Mouse (Mus musculus): ENCODE results near the gene Ifit2. TPM values are rescaled to one million over a fixed set of nuclear protein-coding genes. Genes with fewer than 3 reads are reported as not detected.
"Not testable (repeated sequence)": the region's sequence is repeated elsewhere in the genome, so short reads cannot be mapped to it uniquely, and the experiment has no call there.

Ifit2 gene
- total RNA-seq, 2 experiments from 2014 or later = 3.5 to 3.6 TPM

DNA sequence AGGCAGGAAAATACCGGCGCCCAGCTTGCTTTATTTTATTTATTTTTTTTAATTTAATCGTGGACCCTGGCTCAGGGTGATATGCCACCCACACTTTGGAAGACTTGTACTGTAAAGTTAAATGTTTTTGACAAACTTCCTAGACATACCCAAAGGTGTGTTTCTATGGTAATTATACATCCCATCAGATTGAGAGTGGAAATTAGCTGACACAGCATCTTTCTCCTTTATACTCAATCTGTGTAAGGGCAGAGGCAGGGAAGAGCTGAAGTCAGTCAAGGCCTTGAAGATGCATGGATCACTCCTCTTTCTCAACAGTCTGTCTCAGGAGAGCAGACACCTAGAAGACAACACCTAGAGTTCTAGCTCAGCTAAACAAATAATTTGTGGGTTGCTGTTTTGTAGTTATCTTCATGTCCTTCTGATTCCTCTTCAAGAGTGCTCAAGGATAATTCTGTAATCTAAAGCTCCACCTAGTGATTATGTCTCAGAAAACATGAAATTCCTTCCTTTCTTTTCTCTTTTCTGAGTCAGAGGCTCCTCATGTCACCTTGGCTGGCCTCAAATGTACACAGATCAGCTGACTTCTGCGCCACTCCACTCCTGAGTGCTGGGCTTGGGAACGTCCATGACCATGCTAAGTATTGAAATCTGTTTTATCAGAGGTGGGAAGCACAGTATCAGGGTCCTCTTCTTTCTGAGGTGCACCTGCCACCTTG, 35.4 kb downstream of the Ifit2 start:
- DNase-seq (ENCODE audit: low spot score); intact Hi-C loops (cut with DNase I): not testable (repeated sequence)

- DNase-seq (ENCODE audit: low spot score) = not testable (repeated sequence)
- intact Hi-C loops (cut with DNase I) = loop anchor here (2.0 kb wide), 1 partner anchor 17 kb away; no protein-coding TSS in a partner anchor
Measured at GRCm38 (mm10) chr19:34587898-34588692, 37.6 kb downstream of the Ifit2 start.

- intact Hi-C loops (cut with DNase I) = loop anchor here (2.0 kb wide), 1 partner anchor 16 kb away; no protein-coding TSS in a partner anchor
- DNase-seq (ENCODE audit: low spot score) = no peak
Measured at GRCm38 (mm10) chr19:34588959-34589358, 38.5 kb downstream of the Ifit2 start.

GRCm38 (mm10) chr19:34593456-34593855, 43.0 kb downstream of the Ifit2 start:
- DNase-seq (ENCODE audit: low spot score) = no peak
- intact Hi-C loops (cut with DNase I) = no loop called here

GRCm38 (mm10) chr19:34594523-34594922, 44.0 kb downstream of the Ifit2 start:
- DNase-seq (ENCODE audit: low spot score); intact Hi-C loops (cut with DNase I): not testable (repeated sequence)

GRCm38 (mm10) chr19:34596811-34597210, 46.3 kb downstream of the Ifit2 start:
- no peak for DNase-seq (ENCODE audit: low spot score)
- intact Hi-C loops (cut with DNase I) = no loop called here

GRCm38 (mm10) chr19:34598341-34598740, 47.8 kb downstream of the Ifit2 start:
- DNase-seq (ENCODE audit: low spot score) = no peak
- intact Hi-C loops (cut with DNase I) = no loop called here

DNA sequence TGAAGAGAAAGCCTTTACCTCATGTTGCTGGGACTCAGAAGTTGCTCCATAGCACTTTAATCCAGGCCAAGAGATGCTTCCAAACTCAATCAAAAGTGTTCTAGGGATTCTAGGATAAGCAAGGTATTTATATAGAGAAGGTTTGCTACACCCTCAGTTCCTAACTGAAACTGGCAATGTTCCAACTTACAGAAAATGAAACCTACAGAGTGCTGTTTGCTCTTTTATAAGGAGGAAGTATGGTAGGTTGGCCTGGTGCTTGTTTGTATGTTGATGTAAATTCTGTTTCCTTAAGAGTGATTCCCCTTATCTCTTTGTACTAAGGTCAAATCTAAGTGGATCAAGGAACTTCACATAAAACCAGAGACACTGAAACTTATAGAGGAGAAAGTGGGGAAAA, 48.8 kb downstream of the Ifit2 start:
- intact Hi-C loops (cut with DNase I); DNase-seq (ENCODE audit: low spot score): not testable (repeated sequence)

DNA sequence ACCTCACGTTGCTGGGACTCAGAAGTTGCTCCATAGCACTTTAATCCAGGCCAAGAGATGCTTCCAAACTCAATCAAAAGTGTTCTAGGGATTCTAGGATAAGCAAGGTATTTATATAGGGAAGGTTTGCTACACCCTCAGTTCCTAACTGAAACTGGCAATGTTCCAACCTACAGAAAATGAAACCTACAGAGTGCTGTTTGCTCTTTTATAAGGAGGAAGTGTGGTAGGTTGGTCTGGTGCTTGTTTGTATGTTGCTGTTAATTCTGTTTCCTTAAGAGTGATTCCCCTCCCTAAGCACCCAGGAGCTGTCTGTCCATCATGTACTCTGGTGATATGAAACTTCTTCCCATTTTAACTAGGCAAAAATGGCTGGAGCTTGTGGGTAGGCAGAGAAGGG, 51.4 kb downstream of the Ifit2 start, which contains the start of gene Ifit1bl1:
Gene Ifit1bl1 (minus strand): TSS at position 69 of the 400 bp plus-strand sequence.
- DNase-seq (ENCODE audit: low spot score); intact Hi-C loops (cut with DNase I): not testable (repeated sequence)

DNA sequence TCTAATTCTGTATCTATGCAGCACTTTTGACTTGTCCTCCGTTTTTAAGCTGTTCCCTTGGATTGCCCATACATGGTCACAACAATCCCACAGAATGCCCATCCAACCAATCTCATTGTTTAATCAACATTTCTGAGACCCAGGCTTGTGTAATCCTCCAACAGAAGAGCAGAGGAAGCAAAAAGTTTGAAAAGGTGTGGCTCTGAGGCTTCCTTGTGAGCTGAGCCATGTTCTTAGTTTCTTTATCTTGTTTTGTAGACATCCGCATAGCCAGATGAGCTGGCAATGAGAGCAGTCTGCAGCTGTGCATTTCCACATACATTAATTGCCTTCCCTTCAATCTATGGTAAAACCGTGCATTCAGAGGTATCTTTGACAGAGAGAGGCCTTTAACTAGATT, 55.0 kb downstream of the Ifit2 start:
- intact Hi-C loops (cut with DNase I) = loop anchor here (2.0 kb wide), 1 partner anchor 17 kb away; no protein-coding TSS in a partner anchor
- DNase-seq (ENCODE audit: low spot score) = no peak

DNA sequence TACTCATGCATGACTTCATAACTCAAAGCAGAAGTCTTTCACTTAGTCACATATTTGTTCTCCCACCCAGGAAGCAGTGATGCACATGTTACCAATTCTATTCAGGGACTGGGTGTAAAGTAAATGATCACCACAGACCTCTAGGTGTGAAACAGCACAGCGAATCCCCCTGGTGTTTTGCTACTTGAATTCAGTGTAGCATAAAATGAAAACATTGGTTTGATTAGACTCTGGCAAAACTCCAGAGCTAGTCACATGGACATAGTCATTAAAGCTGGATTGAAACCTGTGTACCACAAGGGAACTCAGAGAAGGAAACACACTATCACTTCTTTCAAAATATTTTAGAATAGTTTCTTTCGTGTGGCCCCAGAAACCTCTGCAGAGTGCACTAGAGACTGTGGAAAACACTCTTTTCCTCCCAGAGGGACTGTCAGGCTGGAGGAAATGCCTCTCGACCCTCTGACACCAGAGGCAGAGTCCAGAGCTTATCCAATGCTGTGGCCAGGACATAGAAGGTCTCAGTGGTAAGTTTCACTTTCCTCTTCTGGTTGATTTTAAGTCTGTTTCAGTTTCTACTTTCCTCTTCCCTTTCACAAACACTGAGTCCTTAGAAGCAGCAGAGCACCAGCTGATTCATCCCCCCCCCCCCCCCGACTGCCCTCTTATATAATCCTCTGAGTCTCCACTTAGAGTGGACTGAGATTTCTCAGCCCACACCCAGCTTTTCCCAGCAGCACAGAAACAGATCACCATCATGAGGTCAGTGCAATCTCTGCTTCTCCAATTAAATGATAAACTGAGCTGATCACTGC, 57.0 kb downstream of the Ifit2 start, which contains the start of gene Ifit3b:
Gene Ifit3b (plus strand): TSS at position 734 of the 815 bp plus-strand sequence.
- peak; percentile 44 for DNase-seq (ENCODE audit: low spot score)
- intact Hi-C loops (cut with DNase I) = not testable (repeated sequence)

GRCm38 (mm10) chr19:34610118-34610517, 59.6 kb downstream of the Ifit2 start:
- intact Hi-C loops (cut with DNase I) = not testable (repeated sequence)

DNA sequence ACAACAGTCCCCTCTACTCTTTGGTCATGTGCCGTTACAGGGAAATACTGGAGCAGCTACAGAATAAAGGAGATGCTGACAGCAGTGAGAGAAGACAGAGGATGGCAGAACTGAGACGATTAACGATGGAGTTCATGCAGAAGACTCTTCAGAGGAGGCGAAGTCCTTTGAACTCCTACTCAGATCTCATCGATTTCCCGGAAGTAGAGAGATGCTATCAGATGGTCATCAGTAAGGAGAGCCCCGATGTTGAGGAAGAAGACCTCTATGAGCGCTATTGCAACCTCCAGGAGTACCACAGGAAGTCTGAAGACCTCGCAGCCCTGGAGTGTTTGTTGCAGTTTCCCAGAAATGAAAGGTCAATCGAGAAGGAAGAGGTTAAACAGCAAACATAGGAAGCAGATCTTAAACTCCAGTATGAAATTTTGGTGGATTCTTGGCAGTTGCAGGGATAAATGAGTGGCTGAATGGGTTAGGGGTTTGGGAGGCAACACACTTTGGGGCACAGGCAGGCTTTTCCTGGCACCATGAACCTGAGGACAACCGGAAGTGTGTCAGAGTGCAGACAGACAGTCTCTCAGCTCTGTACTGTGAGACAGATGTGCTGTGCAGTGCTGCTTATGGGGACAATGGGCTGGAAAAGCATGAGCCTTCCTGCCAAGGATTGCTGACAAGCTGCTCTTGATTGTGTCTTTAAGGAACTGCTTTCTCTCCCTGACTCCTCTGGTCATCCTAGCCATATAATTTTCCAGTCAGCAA, 61.9 kb downstream of the Ifit2 start:
- DNase-seq (ENCODE audit: low spot score); intact Hi-C loops (cut with DNase I): not testable (repeated sequence)

More at GRCm38 (mm10) chr19:34610118-34610517, 59.6 kb downstream of the Ifit2 start:
- not testable (repeated sequence) for DNase-seq (ENCODE audit: low spot score)

GRCm38 (mm10) chr19:34620871-34621270, 70.4 kb downstream of the Ifit2 start:
- no peak for DNase-seq (ENCODE audit: low spot score)
- intact Hi-C loops (cut with DNase I) = no loop called here

- DNase-seq (ENCODE audit: low spot score) = no peak
- intact Hi-C loops (cut with DNase I) = no loop called here
Measured at GRCm38 (mm10) chr19:34623781-34624180, 73.3 kb downstream of the Ifit2 start.

DNA sequence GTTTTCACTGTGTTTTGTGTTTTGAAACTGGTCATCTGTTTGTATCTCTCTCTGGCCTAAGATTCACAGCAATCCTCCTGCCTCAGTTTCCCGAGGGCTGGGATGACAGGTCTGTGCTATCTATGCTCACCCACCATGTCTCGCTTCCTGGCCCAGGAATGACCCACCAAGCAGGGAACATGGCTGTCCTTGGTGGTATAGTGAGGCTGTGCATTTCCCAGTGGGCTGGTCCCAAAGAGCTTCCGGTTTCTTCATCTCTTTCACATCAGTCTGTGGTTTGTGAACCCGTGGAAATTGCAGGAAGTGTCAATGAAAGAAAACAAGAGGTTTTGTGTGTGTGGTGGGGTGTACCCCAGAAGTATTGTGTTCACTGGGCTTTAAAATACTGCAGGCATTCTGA, 74.2 kb downstream of the Ifit2 start:
- intact Hi-C loops (cut with DNase I) = no loop called here
- no peak for DNase-seq (ENCODE audit: low spot score)

Data from heart, postnatal 25 days (tissue).